Mouse (Mus musculus) cerebellum, adult 11 months (tissue): ENCODE measurements around the gene Tbc1d2b.

Experiments used
- DNase-seq: peaks from one replicate; pipeline ENCODE4 v3.0.0; 2022

Gene Tbc1d2b

DNA sequence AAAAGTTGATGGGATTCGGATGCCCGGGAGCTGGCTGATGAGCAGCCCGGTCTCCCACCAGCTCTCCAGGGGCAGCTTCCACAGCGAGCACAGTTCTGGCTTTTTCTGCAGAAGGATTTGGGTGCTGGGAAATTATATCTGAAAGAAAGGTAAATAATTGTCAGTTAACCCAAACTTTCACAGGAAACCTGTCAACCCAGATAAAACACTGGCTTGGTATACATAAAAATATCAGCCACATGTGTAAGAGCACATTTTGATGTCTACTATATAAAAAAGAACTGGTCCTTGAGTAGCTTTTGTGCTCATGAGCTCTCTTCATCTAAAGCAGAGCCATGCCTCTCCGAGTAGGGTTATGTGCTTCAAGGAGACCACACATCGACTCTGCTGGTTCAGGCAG is 29.6 kb downstream of the Tbc1d2b start:
- DNase-seq, result no peak

- DNase-seq, result no peak
Observed at GRCm38 (mm10) chr9:90240560-90240959, 30.0 kb downstream of the Tbc1d2b start.

GRCm38 (mm10) chr9:90237232-90238062 is 33.2 kb downstream of the Tbc1d2b start:
- DNase-seq, result no peak

DNA sequence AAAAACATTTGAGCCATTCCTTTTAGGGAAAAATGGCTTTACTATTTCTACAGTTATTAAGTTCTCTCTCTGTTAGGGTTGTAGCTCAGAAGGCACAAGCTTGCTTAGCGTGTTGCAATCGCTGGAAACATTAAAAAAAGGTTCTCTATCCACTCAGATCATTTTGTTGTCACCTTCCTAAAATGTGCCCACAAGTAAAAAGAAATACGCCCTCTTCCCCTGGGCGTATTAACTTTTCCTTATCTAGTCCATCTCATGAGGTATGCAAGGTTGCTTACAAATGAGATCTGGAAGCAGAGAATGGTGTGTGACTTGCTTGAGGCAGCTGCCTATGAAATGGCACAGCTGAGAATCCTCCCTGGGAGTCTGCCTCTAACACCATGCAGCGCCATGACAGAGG is 33.8 kb downstream of the Tbc1d2b start:
- DNase-seq, result no peak

GRCm38 (mm10) chr9:90235258-90235882 is 35.2 kb downstream of the Tbc1d2b start:
- DNase-seq, result no peak

- no peak for DNase-seq
Observed at GRCm38 (mm10) chr9:90234786-90235185, 35.8 kb downstream of the Tbc1d2b start.

DNA sequence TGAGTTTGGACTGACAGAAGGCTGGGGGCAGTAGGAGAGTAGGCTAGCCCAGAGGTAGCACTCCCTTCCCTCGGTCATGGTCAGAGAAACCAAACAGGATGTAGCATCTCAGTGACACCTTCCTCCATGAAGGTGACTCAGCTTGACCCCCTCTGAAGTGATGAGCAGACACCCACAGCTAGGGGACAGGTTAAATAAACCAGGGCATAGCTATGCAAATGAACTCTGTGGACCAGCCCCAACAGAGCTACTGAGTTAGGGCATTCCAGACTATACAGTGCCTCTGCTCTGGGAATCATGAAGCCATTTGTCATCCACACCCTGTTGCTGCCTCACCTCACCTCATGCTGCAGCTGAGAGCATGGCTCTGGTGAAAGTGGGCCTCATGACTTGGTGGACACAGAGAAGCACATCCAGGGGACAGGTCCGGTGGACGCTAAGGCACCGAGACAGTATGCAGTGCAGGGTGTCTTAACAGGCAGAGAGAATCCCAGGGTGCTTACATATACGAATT is 36.6 kb downstream of the Tbc1d2b start:
- no peak for DNase-seq

- DNase-seq, result no peak
Observed at GRCm38 (mm10) chr9:90232781-90233690, 37.6 kb downstream of the Tbc1d2b start.

DNA sequence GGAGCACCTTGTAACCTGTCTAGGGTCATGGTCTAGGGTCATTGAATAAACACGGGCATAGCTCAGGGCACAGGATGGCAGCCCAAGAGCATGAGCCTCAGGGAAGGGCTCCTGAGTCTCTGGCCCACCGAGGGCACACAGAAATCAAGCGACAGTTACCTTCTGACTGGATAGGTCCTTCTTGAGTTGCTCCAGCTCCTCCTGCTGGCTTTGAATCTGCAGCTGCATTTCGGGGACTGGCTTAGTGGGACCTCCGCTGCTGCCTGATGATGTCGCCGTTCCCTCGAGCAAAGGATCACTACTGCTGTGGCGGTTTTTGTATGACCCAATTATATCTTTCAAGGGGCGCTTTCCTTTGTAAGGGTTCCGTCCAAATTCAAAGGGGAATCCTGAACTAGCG is 43.4 kb downstream of the Tbc1d2b start:
- no peak for DNase-seq

DNA sequence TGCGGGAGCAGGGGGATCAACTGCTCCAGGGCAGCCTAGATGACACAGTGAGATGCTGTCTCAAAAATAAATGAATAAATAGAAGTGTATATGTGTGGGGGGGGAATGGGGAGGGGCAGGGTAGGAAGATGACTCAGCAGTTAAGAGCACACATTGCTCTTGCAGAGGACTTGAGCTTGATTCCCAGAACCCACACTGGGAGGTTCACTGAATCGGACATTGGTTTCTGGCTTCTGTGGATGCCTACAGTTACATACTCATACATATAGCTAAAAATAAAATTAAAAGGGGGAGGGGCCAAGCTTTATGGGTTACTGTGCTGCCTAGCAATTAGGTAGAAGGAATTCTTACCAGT is 43.9 kb downstream of the Tbc1d2b start:
- DNase-seq, result no peak

DNA sequence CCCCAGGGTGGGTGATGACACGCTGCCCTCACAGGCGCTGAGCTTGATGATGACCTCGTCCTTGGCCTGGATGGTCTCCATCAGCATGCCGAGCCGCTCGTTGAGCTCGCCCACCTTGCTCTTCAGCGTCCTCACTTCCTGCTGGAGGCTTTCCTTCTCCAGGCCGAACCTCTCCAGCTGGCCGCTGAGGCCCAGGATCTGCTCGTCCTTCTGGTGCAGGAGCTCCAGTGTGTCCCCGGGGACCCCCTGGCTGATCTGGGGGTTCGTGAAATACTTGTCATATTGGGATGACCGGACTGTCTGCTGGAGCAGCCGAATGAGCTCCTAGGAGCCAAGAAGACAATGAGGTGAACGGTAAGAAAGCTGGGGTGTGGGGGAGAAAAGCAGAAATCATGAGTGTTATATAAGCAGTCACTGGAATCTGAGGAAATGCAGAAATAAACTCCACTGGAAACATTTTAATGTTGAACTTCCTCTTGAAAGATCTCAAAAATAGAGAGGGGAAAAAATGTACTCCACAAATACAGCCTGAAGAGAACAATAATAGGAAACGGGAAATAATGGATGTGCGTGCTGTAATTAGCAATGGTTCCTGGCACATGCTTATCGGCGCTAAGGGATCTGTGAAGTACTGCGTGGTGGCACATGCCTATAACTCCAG is 44.4 kb downstream of the Tbc1d2b start:
- no peak for DNase-seq

- no peak for DNase-seq
Observed at GRCm38 (mm10) chr9:90222275-90222674, 48.3 kb downstream of the Tbc1d2b start.

GRCm38 (mm10) chr9:90217501-90217900 is 53.1 kb downstream of the Tbc1d2b start:
- DNase-seq, result no peak

DNA sequence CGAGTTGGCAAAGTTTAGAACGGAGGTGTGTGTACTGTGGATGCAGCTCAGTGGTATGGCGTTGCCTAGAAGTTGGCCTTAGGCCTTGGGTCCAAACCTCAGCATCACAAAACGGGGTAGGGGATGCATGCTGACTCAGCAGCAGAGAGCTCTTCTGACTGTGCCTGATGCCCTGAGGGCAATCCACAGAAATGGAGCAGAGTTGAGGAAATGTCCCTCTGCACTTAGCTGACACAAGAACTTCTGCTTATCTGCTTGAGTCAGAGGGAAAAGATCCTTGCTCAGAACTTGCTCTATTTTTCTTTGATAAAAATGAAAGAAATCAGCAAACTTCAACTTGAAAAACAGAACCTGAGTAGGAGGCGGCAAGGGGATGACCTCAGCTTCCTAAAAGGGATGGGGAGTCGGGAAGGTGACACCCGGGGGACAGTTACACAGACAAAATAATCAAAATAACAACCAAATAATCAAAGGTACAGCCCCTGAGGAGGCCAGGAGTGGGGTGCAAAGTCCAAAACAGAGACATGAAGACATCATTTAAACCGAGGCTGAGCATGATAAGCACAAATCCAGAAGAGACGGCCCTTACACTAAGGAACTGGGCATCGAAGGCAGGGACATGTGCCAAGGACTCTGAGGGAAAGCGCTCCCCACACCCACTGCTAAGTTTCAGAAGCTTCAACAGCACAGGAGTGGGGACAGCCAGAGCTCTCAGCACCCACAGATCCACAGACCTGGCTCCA is 54.2 kb downstream of the Tbc1d2b start:
- DNase-seq, result no peak

GRCm38 (mm10) chr9:90213127-90213526 is 57.5 kb downstream of the Tbc1d2b start:
- DNase-seq, result peak; percentile 25

- no peak for DNase-seq
Observed at GRCm38 (mm10) chr9:90208655-90209054, 61.9 kb downstream of the Tbc1d2b start.

DNA sequence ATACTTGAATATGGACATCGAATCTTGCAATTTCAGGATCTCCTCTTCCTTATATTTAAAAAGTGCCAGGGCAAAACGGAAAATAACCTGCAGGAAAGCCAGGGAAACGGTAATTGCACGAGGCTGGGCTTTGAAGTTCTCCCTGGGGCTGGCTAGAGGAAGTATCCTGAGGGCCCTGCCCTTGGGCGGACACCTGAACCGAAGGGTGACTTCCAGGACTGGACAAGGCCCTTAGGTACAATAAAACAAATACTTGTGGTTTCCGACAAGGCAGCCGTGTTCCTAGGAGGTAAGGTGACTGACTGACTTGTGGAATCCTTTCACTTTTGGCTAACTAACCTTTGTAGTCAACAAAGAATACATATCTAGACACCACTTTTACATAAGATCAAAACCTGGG is 62.8 kb downstream of the Tbc1d2b start:
- DNase-seq, result no peak

DNA sequence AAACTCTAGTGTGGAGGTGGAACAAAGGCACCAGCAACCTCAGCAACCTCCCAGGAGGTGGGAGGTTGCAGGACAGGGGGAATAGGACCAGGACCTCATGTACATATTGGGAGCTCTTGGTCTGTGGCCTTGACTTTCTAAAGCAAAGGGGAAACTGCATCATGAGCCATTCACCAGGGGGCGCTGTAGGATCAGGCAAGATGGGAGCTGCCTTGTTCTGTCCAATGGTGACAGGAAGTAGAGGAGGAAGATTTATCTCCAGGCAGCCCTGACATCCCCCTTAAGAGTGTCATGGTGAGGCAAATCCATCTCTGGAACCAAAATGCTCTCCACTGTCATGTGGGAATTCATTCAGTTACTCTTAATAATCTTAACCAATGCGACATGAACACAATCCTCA is 64.1 kb downstream of the Tbc1d2b start:
- DNase-seq, result peak; percentile 60

DNA sequence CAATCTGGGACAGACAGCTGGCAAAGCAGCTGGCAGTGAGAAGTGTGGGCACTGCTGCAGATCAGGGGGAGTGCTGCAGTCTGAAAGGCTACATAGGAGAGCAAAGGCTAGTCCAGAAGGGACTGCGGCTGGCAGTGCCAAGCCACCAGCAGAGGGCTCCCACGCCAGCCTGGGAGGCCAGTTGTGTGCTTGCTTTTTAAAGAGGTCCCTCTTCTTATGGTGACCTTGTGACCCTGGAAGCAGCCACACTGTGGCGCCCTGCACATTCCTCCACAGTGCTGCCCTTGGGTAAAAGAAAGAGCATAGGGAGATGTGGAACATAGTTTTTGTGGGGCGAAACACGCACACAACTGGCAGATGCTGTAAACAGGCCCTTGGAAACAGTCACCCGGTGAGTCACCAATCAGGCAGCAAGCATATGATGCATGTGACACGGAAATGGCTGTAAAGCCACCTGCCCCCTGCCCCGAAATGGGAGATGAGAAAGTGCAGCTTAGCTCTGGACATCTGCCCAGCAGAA is 66.1 kb downstream of the Tbc1d2b start:
- no peak for DNase-seq

GRCm38 (mm10) chr9:90203233-90203632 is 67.4 kb downstream of the Tbc1d2b start:
- no peak for DNase-seq

DNA sequence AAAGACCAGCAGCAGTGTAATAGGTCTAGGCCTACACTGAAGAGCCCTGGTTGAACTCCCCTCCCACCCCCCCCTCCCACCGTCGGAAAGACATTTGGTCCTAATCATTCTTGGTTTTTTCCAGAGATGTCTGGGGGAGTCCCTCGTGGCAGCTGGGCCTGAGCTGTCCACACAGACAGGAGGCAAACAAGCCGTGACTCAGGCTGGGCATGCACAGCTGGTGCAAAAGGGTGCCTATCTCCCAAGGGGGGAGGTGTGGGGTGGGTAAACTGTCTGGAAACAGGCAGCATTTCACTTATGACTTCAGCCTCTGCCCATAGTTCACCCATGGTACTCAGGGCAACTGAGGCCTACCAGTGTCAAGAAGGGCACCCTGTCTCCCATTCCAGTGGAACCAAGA is 69.1 kb downstream of the Tbc1d2b start:
- DNase-seq, result no peak

DNA sequence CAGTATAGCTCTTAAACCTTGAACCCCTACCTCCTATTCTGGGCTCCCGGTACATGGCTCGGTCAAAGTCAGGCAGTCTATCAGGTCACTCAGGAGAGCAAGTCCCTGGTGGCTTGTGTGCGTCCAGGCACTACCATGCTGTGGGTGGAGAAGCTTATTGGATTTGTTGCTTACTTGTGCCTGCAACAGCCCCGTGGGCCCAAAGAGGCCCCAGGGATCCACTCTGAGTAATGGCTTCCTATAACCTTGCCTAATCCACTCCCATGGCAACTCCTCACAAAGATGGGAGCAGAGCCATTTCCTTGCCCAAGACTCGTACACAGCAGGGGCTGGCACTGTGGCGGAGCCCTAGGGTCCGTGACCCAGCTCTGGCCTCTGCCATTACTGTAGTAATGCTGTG is 69.5 kb downstream of the Tbc1d2b start:
- no peak for DNase-seq
